Mouse (Mus musculus): Measurements from ENCODE around the gene Zbed3.
"Not testable (repeated sequence)": the region's sequence is repeated elsewhere in the genome, so short reads cannot be mapped to it uniquely, and the experiment has no call there.

Zbed3 gene

DNA sequence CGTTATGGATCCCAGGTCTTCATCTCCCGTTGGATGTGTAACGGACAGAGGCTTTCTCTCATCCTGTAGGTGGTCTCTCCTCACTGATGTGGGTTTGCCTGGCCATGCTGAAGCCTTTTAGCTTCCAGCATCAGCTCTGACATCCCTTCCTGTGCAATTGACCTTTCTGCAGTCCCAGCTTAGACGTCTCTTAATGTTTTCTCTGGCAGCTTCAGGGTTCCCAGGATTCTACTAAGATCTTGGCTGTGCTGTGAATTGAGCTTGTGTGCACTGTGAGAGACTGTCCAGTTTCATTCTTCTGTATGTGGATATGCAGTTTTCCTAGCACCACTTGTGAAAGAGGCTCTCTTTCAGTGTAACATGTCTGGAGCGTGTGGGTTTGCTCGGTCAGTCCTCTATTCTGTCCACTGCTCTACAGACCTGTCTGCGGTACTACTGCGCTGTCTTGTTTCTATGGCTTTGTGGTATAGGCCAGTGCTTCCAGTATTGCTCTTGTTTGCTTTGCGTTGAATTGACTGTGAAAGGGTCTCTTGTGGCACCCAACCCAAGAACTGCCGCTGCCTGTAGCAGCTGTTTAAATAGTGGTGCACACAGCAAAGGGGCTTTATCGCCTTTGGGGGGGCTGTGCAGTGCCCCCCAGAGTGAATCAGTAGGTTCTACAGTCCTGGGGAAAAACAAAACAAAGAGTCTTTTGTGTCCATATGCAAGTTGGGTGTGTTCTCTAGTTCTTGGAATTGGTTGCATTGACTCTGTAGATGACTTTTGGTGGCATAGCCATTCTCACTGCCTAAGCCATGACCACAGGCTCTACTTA is 8.9 kb downstream of the Zbed3 start:
- no peak for DNase-seq (ENCODE audit: low read depth)

DNA sequence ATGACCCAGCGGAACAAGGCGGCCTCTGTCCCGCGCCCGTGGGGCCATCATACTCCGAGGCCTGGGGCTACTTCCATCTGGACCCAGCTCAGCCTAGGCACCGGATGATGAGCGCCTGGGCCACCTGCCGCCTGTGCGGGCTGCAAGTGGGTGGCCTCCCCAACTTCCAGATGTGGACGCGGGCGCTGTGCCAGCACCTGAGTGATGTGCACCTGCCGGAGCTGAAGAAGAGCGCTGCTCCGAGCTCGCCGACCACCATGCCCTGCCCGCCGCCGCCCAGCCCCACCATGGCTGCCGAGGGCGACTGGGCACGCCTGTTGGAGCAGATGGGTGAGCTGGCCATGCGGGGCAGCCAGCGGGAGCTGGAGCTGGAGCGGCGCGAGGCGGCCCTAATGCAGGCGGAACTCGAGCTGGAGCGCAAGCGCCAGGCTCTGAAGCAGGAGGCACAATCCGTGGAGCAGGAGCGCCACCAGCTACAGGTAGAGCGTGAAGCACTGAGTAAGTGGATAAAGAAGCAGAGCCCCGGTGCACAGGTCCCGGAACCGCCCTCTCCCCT is 12.8 kb downstream of the Zbed3 start:
- DNase-seq (ENCODE audit: low read depth), result no peak

DNA sequence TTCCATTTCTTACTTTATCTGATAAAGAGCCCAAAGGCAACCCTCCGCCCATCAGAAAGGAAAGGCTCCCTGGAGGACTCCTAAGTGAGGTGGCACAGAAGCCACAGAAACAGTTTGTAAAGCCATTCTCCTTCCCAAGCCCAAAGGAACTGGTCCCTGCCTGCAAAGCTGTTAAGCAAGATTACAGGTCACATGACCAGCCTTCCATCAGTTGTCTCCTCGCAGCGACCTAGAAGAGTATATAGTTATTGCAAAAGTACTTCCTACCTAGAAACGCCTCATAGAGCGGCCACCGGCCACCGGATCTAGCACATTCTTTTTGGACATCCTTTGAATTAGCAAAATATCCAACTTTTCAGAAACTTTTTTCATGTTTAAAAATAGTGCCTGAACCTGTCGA is 20.1 kb downstream of the Zbed3 start:
- peak; percentile 72 for DNase-seq (ENCODE audit: low read depth)

DNA sequence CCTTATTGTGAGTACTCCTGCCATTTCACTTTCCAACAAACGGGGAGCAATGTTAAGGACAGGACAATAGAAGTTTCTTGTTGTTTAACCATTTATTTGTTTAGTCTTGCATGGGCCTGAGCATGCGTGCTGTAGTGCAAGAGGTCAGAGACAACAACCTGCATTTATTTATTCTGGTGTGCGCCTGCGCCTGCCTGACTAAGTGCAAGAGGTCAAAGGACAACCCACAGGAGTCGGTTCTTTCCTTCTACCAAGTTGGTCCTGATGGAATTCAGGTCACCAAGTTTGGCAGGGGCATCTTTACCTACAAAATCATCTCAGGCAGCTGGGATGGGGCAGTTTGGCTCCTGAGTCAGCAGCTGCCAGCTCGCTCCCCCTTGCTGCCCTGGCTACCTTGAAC is 22.5 kb downstream of the Zbed3 start:
- DNase-seq (ENCODE audit: low read depth), result no peak

DNA sequence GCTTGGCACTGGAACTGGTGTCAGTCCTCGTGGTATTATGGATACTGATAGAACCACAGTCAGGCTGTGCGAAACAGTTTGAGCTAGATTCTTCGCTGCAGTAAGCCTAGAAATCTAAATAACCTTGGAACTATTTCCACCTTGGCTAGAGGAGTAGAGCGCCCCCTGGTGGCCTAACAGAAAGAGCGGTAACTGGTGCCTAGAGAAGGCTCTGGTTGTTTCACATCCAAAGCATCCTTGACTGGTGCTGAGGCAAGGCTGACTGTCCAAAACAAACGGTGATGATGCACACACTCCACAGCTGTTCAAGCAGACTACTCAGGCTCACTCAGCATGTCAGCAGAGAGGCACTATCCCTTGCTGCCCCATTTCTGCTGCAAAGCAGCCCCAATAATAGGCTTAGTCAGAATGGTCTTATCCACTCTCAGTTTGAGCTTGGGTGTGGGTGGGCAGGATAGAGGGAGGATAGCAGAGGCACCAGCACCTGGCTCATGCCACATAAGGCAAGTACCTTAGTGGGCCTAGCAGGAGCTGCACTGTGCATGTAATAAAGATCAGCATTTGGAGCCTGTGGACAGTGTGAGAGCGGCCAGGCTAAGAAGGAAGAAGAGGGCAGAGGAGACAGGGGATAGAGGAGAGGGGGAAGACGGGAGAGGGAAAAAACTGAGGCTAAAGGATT is 23.7 kb downstream of the Zbed3 start:
- DNase-seq (ENCODE audit: low read depth), result peak; percentile 78

DNA sequence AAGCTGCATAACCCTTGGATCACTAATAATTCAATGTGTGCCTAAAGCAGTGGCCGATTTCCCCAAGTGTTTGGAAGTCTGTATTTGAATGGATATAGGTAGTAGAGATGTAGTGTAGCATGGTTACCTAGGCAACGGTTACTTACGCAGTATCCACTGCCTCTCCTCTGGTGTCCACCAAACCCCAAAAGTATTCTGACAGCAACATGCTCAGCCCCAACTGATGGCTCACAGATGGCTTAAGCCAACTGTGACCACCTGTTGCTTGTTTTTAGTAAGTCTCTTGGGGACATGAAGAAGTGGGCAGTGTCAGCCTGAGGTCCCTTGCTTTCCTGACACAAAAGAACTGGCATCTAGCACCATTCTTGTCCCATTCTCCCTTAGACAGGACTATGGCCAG is 25.1 kb downstream of the Zbed3 start:
- no peak for DNase-seq (ENCODE audit: low read depth)

DNA sequence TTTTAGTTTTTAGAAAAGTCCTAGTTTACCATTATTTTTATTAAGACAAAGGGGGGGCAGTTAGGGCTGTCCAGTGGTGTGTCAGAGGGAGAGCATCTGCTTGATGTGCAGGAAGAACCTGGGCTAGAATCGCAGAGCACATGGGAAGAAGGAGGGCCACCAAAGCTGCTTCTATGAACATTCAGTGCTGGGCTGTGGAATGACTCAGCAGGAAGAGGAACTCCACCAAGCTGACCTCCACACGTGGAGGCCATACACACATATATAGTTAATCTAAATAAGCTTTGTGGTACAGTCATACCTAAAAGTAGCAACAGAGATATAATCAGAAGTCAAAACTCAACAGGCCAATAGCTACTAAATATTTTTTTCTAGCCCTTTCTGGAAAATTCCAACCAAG is 34.8 kb downstream of the Zbed3 start:
- DNase-seq (ENCODE audit: low read depth), result peak; percentile 87

DNA sequence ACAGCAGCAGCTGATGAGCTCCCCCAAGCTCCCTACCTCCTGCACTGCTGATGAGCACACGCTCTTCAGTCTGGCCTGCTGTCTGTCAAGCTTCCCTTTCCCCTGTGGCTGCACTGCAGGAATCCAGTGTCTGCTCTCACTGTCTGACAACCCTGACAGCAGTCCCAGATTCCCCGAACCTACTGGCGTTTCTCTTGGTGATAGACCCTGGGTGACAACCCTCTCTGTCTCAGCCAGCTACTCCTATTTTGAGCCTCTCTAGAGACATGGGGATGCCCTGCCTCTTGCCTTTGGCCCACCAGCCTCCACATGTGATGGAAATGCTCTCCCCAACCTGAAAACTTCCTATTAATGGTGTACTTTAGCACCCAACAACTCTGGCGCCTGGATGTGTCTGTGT is 40.0 kb downstream of the Zbed3 start:
- DNase-seq (ENCODE audit: low read depth), result no peak

DNA sequence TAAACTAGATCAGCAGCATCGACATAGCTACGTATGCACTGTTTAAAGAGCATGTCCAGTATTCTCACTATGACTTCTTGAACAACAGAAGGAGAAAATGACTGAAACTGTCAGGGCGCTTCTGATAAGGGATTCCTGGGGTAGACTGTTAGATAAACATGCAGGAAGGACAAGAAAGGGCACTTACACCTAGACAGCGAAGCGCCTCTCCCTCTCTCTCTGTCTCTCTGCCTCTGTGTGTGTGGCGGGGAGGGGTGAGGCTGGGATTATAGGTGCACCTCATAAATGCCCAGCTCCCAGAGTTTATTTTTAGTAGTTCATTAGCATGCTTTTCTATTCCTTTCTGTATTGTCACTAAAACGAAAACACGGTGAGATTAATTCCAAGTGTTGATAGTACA is 42.9 kb downstream of the Zbed3 start:
- no peak for DNase-seq (ENCODE audit: low read depth)

DNA sequence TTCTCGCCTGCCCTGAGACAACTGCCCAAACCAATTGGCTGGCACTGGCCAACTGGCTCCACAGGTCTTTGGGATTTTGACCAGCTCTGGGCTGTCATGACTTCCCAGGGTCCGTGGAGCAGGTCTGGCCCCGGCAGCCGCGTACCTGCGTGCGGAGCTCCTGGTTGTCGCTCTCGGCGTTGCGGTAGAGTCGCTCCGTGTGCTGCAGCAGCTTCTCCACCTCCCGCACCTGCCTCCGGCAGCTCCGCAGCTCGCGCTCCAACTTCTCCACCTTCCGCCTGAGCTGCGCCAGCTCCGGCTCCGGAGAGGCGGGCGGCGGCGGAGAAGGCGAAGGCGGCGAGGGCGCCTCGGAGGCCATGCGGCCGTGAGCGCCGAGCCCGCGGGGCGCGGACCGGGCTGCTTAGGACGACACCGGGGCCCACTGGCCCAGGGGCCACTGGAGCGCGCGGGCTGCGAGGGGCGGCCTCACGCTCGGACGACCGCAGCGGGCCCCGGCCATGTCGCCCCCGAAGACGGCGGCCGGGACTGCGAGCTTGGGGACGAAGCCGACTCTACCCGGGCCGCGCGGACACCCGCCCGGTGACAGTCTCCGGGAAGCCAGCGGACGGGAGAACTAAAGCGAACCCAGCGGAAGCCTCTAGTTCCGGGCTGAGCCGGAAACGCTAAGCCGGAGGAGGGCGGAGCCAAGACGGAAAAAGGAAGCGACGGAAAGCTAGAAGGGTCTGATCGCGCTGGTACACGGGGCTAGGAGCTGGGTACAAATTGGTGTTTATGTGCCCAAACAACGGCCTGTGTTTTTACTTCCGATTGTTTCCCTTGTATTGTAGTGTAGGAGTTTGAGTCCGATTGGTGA is 51.5 kb downstream of the Zbed3 start, which contains the start of gene Aggf1:
Gene Aggf1 (minus strand): TSS at position 652 of the 853 bp plus-strand sequence.
- peak; percentile 90 for DNase-seq (ENCODE audit: low read depth)

DNA sequence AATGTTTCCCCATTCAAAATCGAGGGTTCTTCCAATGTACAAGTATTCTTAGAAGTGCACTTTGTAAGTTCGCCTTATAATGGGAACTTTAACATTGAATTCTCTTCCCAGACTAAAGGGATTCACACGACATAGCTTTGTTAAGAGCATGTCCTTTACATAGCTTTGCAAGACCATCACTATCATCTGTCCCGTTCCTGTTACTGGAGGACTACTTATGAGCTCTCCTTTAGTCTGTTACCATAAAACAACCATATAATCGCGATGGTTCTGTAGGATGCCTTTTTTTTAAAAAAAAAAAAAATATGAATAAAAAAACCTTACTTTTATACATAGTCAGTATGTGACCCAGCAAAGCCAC is 52.1 kb downstream of the Zbed3 start:
- no peak for DNase-seq (ENCODE audit: low read depth)

DNA sequence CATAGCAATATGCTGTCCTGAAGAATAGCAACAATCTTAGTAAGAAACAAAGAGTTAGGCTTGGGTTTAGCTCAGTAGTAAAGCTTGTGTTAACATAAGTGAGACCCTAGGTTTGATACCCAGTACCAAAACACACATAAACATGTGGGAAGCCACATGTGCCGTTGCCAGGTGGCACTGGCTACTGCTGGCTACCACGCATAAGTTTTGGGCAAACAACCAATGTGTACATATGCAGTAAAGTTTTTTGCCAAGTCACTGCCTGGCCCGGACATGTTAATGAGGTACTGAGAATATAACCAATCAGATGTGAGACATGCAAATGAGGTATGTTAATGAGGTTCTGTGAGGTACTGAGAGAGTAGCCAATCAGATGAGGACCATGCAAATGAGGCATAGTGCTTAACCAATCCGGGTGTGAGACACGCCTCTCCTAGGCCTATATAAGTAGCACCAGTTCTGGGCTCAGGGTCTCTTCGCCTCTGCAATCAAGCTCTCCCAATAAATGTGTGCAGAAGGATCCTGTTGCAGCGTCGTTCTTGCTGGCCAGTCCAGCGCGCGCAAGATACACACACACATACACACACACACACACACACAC is 53.4 kb downstream of the Zbed3 start:
- DNase-seq (ENCODE audit: low read depth), result not testable (repeated sequence)

DNA sequence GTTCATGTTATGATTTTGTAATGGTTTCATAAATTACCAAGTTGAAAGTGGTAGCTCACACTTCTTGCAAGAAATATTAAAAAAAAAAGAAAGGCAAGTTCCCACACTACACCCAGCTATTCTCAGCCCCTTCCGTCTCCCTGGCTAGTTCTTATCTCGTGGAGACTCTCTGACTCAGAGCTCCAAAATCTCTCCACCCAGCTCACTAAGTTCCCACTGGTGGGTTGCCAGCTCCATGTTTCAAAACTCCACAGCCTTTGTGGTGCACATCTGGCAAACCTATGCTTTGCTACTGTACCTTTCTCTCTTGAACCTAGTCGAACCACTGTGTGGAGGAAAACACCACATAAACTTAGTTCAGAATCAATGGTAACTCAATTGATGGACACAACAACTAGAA is 55.3 kb downstream of the Zbed3 start:
- DNase-seq (ENCODE audit: low read depth), result no peak

DNA sequence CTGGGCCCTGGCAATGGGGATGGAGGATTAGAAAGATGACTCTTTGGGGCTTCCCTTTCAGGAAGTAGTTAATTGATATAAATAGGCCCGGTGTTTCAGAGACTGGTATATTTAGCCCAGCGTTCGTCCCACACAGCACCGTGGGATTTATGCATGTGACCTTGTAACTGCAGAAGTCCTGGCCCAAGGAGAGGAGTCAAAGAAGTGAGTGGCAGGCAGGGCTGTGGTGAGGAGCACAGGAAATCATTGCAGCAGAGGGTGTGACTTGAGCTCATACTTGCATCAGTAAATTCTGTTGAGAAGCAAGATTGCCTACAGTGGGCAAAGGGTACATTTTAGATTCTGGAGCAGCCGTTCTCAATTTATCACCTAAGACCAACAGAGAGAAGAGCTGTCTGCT is 59.0 kb downstream of the Zbed3 start:
- DNase-seq (ENCODE audit: low read depth), result peak; percentile 72
